Mouse (Mus musculus): ENCODE results near the gene Slc35a3.
A peak's percentile ranks its signal among the peaks of the same experiment; 100 is the strongest.

Gene Slc35a3

DNA sequence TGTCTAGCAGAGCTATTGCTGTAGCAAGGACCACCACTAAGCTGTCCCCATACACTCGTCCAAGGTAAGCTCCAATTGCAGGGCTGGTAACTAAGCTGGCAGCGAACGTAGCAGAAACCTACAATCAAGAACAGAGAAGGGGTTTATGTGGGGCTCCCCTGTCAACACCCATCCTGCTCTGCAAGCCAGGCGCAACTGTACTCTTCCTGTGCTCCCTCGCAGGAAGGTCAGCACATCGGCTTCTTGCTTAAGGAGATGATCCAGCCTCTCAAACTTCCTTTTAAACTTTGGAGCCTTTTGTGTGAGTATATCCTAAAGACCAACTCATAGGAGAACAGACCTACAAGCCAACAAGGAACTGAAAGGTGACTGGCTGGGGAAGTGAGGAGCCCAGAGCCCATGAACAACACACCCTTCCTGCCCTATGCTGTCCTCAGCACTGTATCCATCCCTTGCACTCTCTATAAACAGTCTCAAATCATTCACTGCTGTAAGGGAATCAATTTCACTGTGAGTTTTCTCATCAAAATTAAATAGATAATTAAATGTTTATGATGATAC, 70.7 kb downstream of the Slc35a3 start:
- DNase-seq (ENCODE audit: extremely low read depth, low read depth, low spot score): no peak

DNA sequence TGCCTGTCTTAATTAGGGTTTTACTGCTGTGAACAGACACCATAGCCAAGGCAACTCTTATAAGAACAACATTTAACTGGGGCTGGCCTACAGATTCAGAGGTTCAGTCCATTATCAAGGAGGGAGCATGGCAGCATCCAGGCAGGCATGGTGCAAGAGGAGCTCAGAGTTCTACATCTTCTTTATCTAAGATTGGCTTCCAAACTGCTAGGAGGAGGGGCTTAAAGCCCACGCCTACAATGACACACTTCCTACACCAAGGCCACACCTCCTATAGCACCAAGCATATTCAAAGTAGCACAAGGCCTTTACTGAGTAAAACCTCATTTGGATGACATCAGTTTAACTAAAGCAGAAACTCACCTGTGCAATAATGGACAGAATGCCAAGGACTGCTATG, 72.6 kb downstream of the Slc35a3 start:
- DNase-seq (ENCODE audit: extremely low read depth, low read depth, low spot score): no peak

DNA sequence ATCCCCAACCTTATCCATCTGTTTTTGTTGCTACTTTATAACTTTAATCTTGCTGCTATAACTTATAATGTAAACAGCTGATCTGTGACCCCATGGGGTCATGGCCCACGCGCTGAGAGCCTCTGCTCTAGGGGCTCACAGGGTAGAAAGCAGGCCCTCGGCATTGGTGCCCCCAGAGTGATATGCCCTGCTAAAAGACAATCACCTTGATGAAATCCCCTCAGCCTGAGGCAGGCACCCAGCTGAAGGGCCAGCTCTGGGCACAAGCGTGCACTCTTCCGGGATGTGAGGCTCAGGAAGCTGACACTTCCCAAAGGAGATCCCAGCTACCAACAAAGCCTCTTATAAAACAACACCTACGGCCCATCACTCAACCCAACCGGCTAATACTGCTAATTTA, 74.1 kb downstream of the Slc35a3 start:
- DNase-seq (ENCODE audit: extremely low read depth, low read depth, low spot score): no peak

DNA sequence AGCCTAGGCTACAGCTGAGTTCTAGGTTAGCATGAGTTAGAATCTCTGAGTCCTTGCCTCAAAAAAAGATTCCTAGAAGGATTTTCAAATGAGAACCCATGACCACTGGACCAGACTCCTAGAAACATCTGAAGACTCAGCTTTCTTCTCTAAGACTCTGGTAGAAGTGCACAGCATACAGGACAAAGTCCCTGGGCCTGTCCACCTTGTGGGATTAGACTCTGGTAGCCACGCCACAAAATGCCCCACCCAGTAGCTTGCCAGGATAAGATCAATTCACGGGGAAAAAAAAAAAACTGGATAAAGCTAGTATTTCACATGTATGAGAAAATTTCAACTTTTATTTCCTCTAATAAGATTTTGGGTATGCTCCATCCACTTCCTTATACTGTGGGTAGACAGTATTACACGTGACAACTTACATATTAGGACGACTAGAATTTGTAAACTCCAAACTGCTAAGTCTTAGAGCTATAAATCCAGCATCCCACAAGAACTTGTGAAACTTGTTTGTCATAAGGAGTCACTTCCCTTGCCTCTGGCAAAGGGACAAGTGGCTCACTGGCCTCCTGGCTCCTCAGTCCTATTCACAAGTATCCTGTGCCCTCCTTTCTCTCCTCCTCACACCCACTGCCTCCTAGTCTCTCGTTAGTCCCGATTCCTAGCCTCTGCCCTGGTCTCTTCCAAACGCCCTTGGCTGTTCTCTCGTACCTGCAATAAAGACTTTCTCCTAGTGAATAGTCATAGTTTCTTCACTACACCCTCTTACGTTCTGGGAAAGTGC, 74.7 kb downstream of the Slc35a3 start:
- DNase-seq (ENCODE audit: extremely low read depth, low read depth, low spot score): peak; percentile 67

DNA sequence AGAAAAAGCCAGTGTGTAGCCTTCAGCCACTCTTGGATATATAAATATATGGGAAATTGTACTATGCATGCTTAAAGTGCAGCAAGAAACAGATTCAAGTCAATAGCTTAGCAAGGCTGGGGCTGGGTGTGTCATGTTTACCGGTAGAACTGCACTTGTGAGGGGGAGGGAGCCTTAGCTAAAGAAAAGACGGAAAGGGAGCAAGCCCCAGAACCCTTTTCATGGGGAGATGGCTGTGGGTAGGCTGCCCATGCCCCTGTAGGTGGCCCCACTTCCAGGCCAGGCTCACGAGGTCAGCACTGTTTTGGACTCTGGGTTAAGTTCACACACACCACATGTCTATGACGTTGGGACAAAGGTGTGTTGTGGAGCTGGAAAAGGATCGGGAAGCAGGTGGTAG, 76.8 kb downstream of the Slc35a3 start:
- no peak for DNase-seq (ENCODE audit: extremely low read depth, low read depth, low spot score)

GRCm38 (mm10) chr3:116634853-116635252, 77.8 kb downstream of the Slc35a3 start:
- DNase-seq (ENCODE audit: extremely low read depth, low read depth, low spot score): no peak

- no peak for DNase-seq (ENCODE audit: extremely low read depth, low read depth, low spot score)
These were observed 78.5 kb downstream of the Slc35a3 start for GRCm38 (mm10) chr3:116634091-116634490.

- DNase-seq (ENCODE audit: extremely low read depth, low read depth, low spot score): no peak
These were observed 79.7 kb downstream of the Slc35a3 start for GRCm38 (mm10) chr3:116632971-116633370.

DNA sequence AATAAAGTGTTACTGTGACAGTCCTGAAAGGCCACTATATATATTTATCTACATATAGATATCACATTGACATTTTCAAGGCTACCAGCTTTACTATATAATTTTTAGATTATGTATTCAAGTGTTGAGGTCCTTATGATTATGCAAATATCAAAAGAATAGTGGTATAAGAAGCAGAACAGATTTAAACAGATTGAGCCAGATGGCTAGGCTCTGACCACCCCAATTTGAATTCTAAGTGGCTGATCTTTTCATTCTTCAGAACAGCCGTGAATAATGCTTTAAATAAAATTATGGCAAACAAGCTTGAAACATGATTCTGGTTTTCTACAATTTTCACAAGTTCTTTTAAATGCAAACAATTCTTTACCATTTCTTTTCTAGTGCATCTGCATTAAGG, 81.2 kb downstream of the Slc35a3 start:
- no peak for DNase-seq (ENCODE audit: extremely low read depth, low read depth, low spot score)

DNA sequence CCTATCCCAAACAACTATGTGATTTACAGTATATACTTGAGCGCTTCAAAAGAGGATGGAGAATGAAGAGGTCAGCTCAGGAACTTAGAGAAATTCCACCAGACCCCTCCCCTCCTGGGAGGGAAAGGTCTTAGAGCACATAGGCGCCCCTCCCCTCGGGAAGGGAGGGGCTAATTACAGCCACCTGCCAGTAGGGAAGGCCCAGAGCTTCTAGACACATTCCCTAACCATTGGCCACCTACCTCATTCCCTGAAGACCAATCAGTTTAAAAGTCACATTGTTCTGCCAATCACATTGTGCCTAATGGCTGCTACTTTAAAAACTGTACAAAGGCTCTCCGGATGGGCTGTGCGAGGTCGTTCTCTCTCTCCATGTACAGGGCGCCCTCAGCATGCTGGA, 90.0 kb downstream of the Slc35a3 start:
- DNase-seq (ENCODE audit: extremely low read depth, low read depth, low spot score): no peak

- DNase-seq (ENCODE audit: extremely low read depth, low read depth, low spot score): no peak
These were observed 91.8 kb downstream of the Slc35a3 start for GRCm38 (mm10) chr3:116620636-116621370.

Measured in fat pad, adult 2 months (tissue).